Mouse (Mus musculus) thymus, adult 2 months (tissue): Measurements from ENCODE around the gene Oas1e.

Source experiments
- CTCF ChIP-seq: fragments of 200-500 bp; IDR thresholded peaks from 2 replicates; pipeline ENCODE4 v1.5.1; 2012; ENCODE audit warnings: mild to moderate bottlenecking, control low read depth, low read length, moderate library complexity, borderline replicate concordance; ENCODE audit not compliant: control insufficient read depth, poor library complexity, insufficient read depth; ENCODE audit errors: extremely low read depth
- POLR2A ChIP-seq: fragments of 200-500 bp; IDR thresholded peaks from 2 replicates; pipeline ENCODE4 v1.6.1; 2012; ENCODE audit warnings: mild to moderate bottlenecking, low read length, control low read depth, moderate library complexity; ENCODE audit not compliant: control insufficient read depth, poor library complexity, insufficient read depth; ENCODE audit errors: extremely low read depth

DNA sequence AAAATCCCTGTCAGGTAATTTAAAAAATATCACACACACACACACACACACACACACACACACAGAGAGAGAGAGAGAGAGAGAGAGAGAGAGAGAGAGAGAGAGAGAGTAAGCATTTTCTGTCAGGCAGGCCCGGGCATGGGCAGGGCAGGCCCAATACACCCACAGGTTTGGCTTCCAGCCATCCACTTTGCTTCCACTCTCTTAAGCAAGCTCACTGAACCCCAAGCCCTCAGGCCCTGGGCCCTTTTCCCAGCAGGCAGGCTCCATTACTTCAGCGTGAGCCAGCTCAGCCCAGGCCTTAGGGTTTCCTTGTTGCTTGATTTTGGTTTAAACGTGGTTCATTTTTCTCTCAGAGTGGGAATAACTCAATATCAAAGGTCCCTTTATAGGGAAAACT, 49.4 kb upstream of the Oas1e start:
- TF ChIP-seq CTCF (no peak), POLR2A (no peak)
